14 mouse cellular contexts compared by ENCODE assay signal in genomic region chrX:11254521-11255207, GRCm38 (mm10). TPM values are rescaled to one million over a fixed set of nuclear protein-coding genes. Genes with fewer than 3 reads are reported as not detected.
DNase-seq lines count a peak whose midpoint lies in the region; ATAC-seq and TF ChIP-seq lines count a peak whose summit lies in the region.
"Had no signal": no experiment of that assay in that cellular context is flagged by ENCODE, and none has a peak within 500 bp of the region (broad histone marks: within the 10 kb centered on the region; RNA-seq: fewer than 3 reads in every experiment).

No protein-coding gene starts in this region.

- H3K9ac ChIP-seq in lung, postnatal 0 days (replicated peaks; ENCODE audit: low read depth) = no peak overlapping the region
- H3K9ac ChIP-seq: embryonic facial prominence, embryonic 15.5 days; hindbrain, embryonic 15.5 days had no signal

- no peaks in the 10 kb centered on the region for H3K27me3 ChIP-seq in lung, postnatal 0 days (replicated peaks; ENCODE audit: insufficient read depth, low read length)
- H3K27me3 ChIP-seq in thymus, adult 2 months (ENCODE audit: control insufficient read depth, insufficient read depth, low read length) = no peaks in the 10 kb centered on the region
- H3K27me3 ChIP-seq: hindbrain, embryonic 15.5 days had no signal

- no peak for TF ChIP-seq CTCF in embryonic fibroblast, embryonic 13.5 days (IDR thresholded peaks at IDR 0.05; ENCODE audit: borderline replicate concordance, insufficient read depth, low read length)
- TF ChIP-seq CTCF in lung, postnatal 0 days (IDR thresholded peaks at IDR 0.05) = no peak
- TF ChIP-seq CTCF in thymus, adult 2 months (IDR thresholded peaks at IDR 0.05; ENCODE audit: borderline replicate concordance, control insufficient read depth, extremely low read depth, insufficient read depth, low read length, poor library complexity) = no peak

- no peak overlapping the region for H3K4me3 ChIP-seq in embryonic fibroblast, embryonic 13.5 days (ENCODE audit: insufficient read depth, low read length)
- H3K4me3 ChIP-seq in lung, postnatal 0 days (ENCODE audit: low read depth, low read length) = no peak overlapping the region
- H3K4me3 ChIP-seq in thymus, adult 2 months (ENCODE audit: control insufficient read depth, insufficient read depth, low read length) = no peak overlapping the region
- H3K4me3 ChIP-seq: embryonic facial prominence, embryonic 15.5 days; hindbrain, embryonic 15.5 days had no signal

- H3K9me3 ChIP-seq in lung, postnatal 0 days (ENCODE audit: low read length) = no peaks in the 10 kb centered on the region
- H3K9me3 ChIP-seq: embryonic facial prominence, embryonic 15.5 days; G1E; hindbrain, embryonic 15.5 days had no signal

- WGBS in lung, postnatal 0 days = 32% methylated on average over 11 of the region's 11 CpGs
- WGBS in thymus, adult 2 months = 20% methylated on average over 11 of the region's 11 CpGs

- H3K27ac ChIP-seq in embryonic fibroblast, embryonic 13.5 days (ENCODE audit: insufficient read depth, low read length) = peak overlapping the region; percentile 89
- H3K27ac ChIP-seq in lung, postnatal 0 days (ENCODE audit: low read length) = 0 out of 2 replicates have a peak overlapping the region, but pooled peaks have one; percentile 20
- no peak overlapping the region for H3K27ac ChIP-seq in thymus, adult 2 months (ENCODE audit: control insufficient read depth, insufficient read depth, low read length)
- H3K27ac ChIP-seq: embryonic facial prominence, embryonic 15.5 days; hindbrain, embryonic 15.5 days had no signal

- DNase-seq in heart, postnatal 10 days = peak; percentile 5 to 12
- DNase-seq in heart, postnatal 14 days = no peak
- peak; percentile 41 for DNase-seq in MN1 (ENCODE audit: low spot score)
- peak; percentile 45 for DNase-seq in lung, postnatal 0 days (ENCODE audit: low spot score)
- no peak for DNase-seq in liver
- no peak for DNase-seq in thymus, adult 2 months

- H3K4me1 ChIP-seq in embryonic fibroblast, embryonic 13.5 days (ENCODE audit: control insufficient read depth, insufficient read depth, low read length) = peaks cover 5% of the 10 kb centered on the region; the same call in 1 of the 2 replicates
- H3K4me1 ChIP-seq in lung, postnatal 0 days (ENCODE audit: insufficient read depth, low read depth, low read length) = no peaks in the 10 kb centered on the region
- peaks cover 4% of the 10 kb centered on the region for H3K4me1 ChIP-seq in thymus, adult 2 months (replicated peaks; ENCODE audit: control insufficient read depth, insufficient read depth, low read length)

- H3K36me3 ChIP-seq in lung, postnatal 0 days (ENCODE audit: insufficient read depth, low read length) = no peaks in the 10 kb centered on the region
- no peaks in the 10 kb centered on the region for H3K36me3 ChIP-seq in thymus, adult 2 months (ENCODE audit: control insufficient read depth, insufficient read depth, low read length)
- H3K36me3 ChIP-seq: embryonic facial prominence, embryonic 15.5 days; G1E; hindbrain, embryonic 15.5 days had no signal

- 0 out of 2 replicates have a peak overlapping the region, but pooled peaks have one; percentile 8 for H3K4me2 ChIP-seq in lung, postnatal 0 days (replicated peaks; ENCODE audit: low read depth, low read length)
- H3K4me2 ChIP-seq: embryonic facial prominence, embryonic 15.5 days; hindbrain, embryonic 15.5 days had no signal

- intact Hi-C loops in heart, postnatal 10 days (cut with DNase I) = no loop called here
- intact Hi-C loops in heart, postnatal 14 days (cut with DNase I) = loop anchor here (5.0 kb wide), 1 partner anchor 537 kb away; the partner anchor contains the start of gene Mid1ip1

- peak; percentile 80 for ATAC-seq in lung, postnatal 0 days
- ATAC-seq in erythroblast, adult 5-6 weeks (replicated peaks; ENCODE audit: low FRiP score, poor library complexity, severe bottlenecking) = no peak

- TF ChIP-seq POLR2A in embryonic fibroblast, embryonic 13.5 days (IDR thresholded peaks at IDR 0.05; ENCODE audit: low read depth, low read length) = no peak
- no peak for TF ChIP-seq POLR2A in thymus, adult 2 months (IDR thresholded peaks at IDR 0.05; ENCODE audit: control insufficient read depth, extremely low read depth, insufficient read depth, low read length, poor library complexity)

- peak; percentile 38; the same call in 1 of the 2 replicates for TF ChIP-seq EP300 in lung, postnatal 0 days (IDR thresholded peaks at IDR 0.05)

RNA-seq across cellular contexts. Expression of gene H2al1a, which starts 44.4 kb away (rescaled TPM):
- total RNA-seq in heart, postnatal 10 days (2021) = not detected
- not detected for total RNA-seq in heart, postnatal 14 days (2021)
- not detected in 2 replicates for polyA plus RNA-seq in embryonic fibroblast, embryonic 13.5 days (2011; ENCODE audit: insufficient read length, low read depth, missing spikeins)
- not detected in 2 replicates for polyA plus RNA-seq in lung, postnatal 0 days (2015; fragmentation: Nextera tagmentation; extraction: Ambion mirVana)
- not detected in 2 replicates for polyA plus RNA-seq in thymus, adult 2 months (2012; rRNA removed)
- not detected in 2 replicates for total RNA-seq in erythroblast, adult 5-6 weeks (2015; ENCODE audit: low replicate concordance)
- not detected in 2 replicates for total RNA-seq in erythroblast, adult 5-6 weeks (2017; ENCODE audit: low replicate concordance)
- total RNA-seq: G1E; left cerebral cortex, postnatal 10 days had no signal
- polyA plus RNA-seq: embryonic facial prominence, embryonic 15.5 days; G1E; hindbrain, embryonic 15.5 days; liver, embryonic 16.5 days; thymus, postnatal 0 days had no signal

RNA-seq across cellular contexts. Expression of gene H2al1b, which starts 47.6 kb away (rescaled TPM):
- total RNA-seq in heart, postnatal 10 days (2021) = not detected
- not detected for total RNA-seq in heart, postnatal 14 days (2021)
- polyA plus RNA-seq in embryonic fibroblast, embryonic 13.5 days (2011; ENCODE audit: insufficient read length, low read depth, missing spikeins) = not detected in 2 replicates
- not detected in 2 replicates for polyA plus RNA-seq in lung, postnatal 0 days (2015; fragmentation: Nextera tagmentation; extraction: Ambion mirVana)
- polyA plus RNA-seq in thymus, adult 2 months (2012; rRNA removed) = not detected in 2 replicates
- not detected in 2 replicates for total RNA-seq in erythroblast, adult 5-6 weeks (2015; ENCODE audit: low replicate concordance)
- 3.3 TPM in 1 of 2 replicates, not detected in the other for total RNA-seq in erythroblast, adult 5-6 weeks (2017; ENCODE audit: low replicate concordance)
- total RNA-seq: G1E; left cerebral cortex, postnatal 10 days had no signal
- polyA plus RNA-seq: embryonic facial prominence, embryonic 15.5 days; G1E; hindbrain, embryonic 15.5 days; liver, embryonic 16.5 days; thymus, postnatal 0 days had no signal

RNA-seq across cellular contexts. Expression of gene H2al1c, which starts 50.8 kb away (rescaled TPM):
- total RNA-seq in heart, postnatal 10 days (2021) = not detected
- not detected for total RNA-seq in heart, postnatal 14 days (2021)
- not detected in 2 replicates for polyA plus RNA-seq in embryonic fibroblast, embryonic 13.5 days (2011; ENCODE audit: insufficient read length, low read depth, missing spikeins)
- polyA plus RNA-seq in lung, postnatal 0 days (2015; fragmentation: Nextera tagmentation; extraction: Ambion mirVana) = not detected in 2 replicates
- polyA plus RNA-seq in thymus, adult 2 months (2012; rRNA removed) = not detected in 2 replicates
- not detected in 2 replicates for total RNA-seq in erythroblast, adult 5-6 weeks (2015; ENCODE audit: low replicate concordance)
- total RNA-seq in erythroblast, adult 5-6 weeks (2017; ENCODE audit: low replicate concordance) = not detected in 2 replicates
- total RNA-seq: G1E; left cerebral cortex, postnatal 10 days had no signal
- polyA plus RNA-seq: embryonic facial prominence, embryonic 15.5 days; G1E; hindbrain, embryonic 15.5 days; liver, embryonic 16.5 days; thymus, postnatal 0 days had no signal

RNA-seq across cellular contexts. Expression of gene H2al1d, which starts 54.0 kb away (rescaled TPM):
- total RNA-seq in heart, postnatal 10 days (2021) = not detected
- total RNA-seq in heart, postnatal 14 days (2021) = not detected
- not detected in 2 replicates for polyA plus RNA-seq in embryonic fibroblast, embryonic 13.5 days (2011; ENCODE audit: insufficient read length, low read depth, missing spikeins)
- not detected in 2 replicates for polyA plus RNA-seq in lung, postnatal 0 days (2015; fragmentation: Nextera tagmentation; extraction: Ambion mirVana)
- polyA plus RNA-seq in thymus, adult 2 months (2012; rRNA removed) = not detected in 2 replicates
- not detected in 2 replicates for total RNA-seq in erythroblast, adult 5-6 weeks (2015; ENCODE audit: low replicate concordance)
- not detected in 2 replicates for total RNA-seq in erythroblast, adult 5-6 weeks (2017; ENCODE audit: low replicate concordance)
- total RNA-seq: G1E; left cerebral cortex, postnatal 10 days had no signal
- polyA plus RNA-seq: embryonic facial prominence, embryonic 15.5 days; G1E; hindbrain, embryonic 15.5 days; liver, embryonic 16.5 days; thymus, postnatal 0 days had no signal

RNA-seq across cellular contexts. Expression of gene H2al1e, which starts 57.1 kb away (rescaled TPM):
- not detected for total RNA-seq in heart, postnatal 10 days (2021)
- total RNA-seq in heart, postnatal 14 days (2021) = not detected
- polyA plus RNA-seq in embryonic fibroblast, embryonic 13.5 days (2011; ENCODE audit: insufficient read length, low read depth, missing spikeins) = not detected in 2 replicates
- not detected in 2 replicates for polyA plus RNA-seq in lung, postnatal 0 days (2015; fragmentation: Nextera tagmentation; extraction: Ambion mirVana)
- polyA plus RNA-seq in thymus, adult 2 months (2012; rRNA removed) = not detected in 2 replicates
- not detected in 2 replicates for total RNA-seq in erythroblast, adult 5-6 weeks (2015; ENCODE audit: low replicate concordance)
- total RNA-seq in erythroblast, adult 5-6 weeks (2017; ENCODE audit: low replicate concordance) = not detected in 2 replicates
- total RNA-seq: G1E; left cerebral cortex, postnatal 10 days had no signal
- polyA plus RNA-seq: embryonic facial prominence, embryonic 15.5 days; G1E; hindbrain, embryonic 15.5 days; liver, embryonic 16.5 days; thymus, postnatal 0 days had no signal

Comparison
In these comparisons a context has a peak if more than half of its experiments do, and no peak if none do; other contexts are left out.
1. DNase-seq: peak in heart, postnatal 10 days (2 of 2), MN1 (single experiment) and lung, postnatal 0 days (single experiment); none in heart, postnatal 14 days (0 of 2), liver (single experiment) and thymus, adult 2 months (single experiment).